Mouse (Mus musculus) thymus, adult 2 months (tissue): ENCODE results near the gene Kcnj8.

Experiments
- CTCF ChIP-seq: fragments of 200-500 bp; IDR thresholded peaks from 2 replicates; pipeline ENCODE4 v1.5.1; 2012; ENCODE audit warnings: mild to moderate bottlenecking, control low read depth, low read length, moderate library complexity, borderline replicate concordance; ENCODE audit not compliant: control insufficient read depth, poor library complexity, insufficient read depth; ENCODE audit errors: extremely low read depth
- POLR2A ChIP-seq: fragments of 200-500 bp; IDR thresholded peaks from 2 replicates; pipeline ENCODE4 v1.6.1; 2012; ENCODE audit warnings: mild to moderate bottlenecking, low read length, control low read depth, moderate library complexity; ENCODE audit not compliant: control insufficient read depth, poor library complexity, insufficient read depth; ENCODE audit errors: extremely low read depth

DNA sequence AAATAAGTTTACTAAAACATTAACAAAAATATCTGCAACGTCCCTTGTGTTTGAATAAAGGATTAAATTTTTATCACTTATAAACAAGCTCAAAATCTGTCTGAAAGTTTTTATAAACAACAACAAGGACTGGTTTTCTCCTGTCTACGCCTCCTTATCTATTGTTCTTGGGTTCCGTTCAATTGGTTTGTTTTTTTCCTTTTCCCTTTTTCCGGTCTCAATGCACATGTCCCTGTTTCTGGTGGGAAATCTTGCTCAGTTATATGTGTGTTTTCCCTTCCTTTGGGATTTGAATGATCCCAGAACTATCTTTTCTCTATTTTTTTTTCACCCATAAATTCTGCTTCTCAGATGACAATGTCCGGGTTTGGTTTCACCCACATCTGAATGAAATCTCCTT, 38.0 kb downstream of the Kcnj8 start:
- TF ChIP-seq CTCF: no peak
- TF ChIP-seq POLR2A: no peak
